Mouse (Mus musculus) heart, adult 2 months (tissue): ENCODE measurements at regions not wholly inside any gene's neighbourhood (a gene's known extent, or its start where the extent isn't known, plus 50 kb on each side); places are given as distances from the start of the nearest gene placed in this dataset.

Source experiments
- DNase-seq, 2 experiments: peaks; one replicate each; pipeline ENCODE4 v3.0.0; 2021
- H3K27ac ChIP-seq: fragments of 200-600 bp; 2 replicates; pipeline ENCODE4 v1.8.1; 2022
- H3K27me3 ChIP-seq: fragments of 200-500 bp; 2 replicates; pipeline ENCODE4 v1.6.1; 2012; ENCODE audit warnings: mild to moderate bottlenecking, low read length, inconsistent platforms, mixed read lengths; ENCODE audit not compliant: control insufficient read depth, insufficient read depth
- H3K36me3 ChIP-seq: fragments of 200-500 bp; 2 replicates; pipeline ENCODE4 v1.6.1; 2012; ENCODE audit warnings: low read length, inconsistent platforms; ENCODE audit not compliant: control insufficient read depth, insufficient read depth
- H3K4me1 ChIP-seq: fragments of 200-500 bp; 2 replicates; pipeline ENCODE4 v1.6.1; 2011; ENCODE audit warnings: low read length; ENCODE audit not compliant: control insufficient read depth, insufficient read depth
- H3K4me3 ChIP-seq: fragments of 200-600 bp; 2 replicates; pipeline ENCODE4 v1.8.1; 2022
- H3K79me2 ChIP-seq: fragments of 200-500 bp; replicated peaks from 2 replicates; pipeline ENCODE4 v1.6.1; 2012; ENCODE audit warnings: mild to moderate bottlenecking, inconsistent platforms, low read length, moderate library complexity, mixed read lengths; ENCODE audit not compliant: control insufficient read depth, insufficient read depth
- H3K9ac ChIP-seq: fragments of 200-500 bp; 2 replicates; pipeline ENCODE4 v1.6.1; 2012; ENCODE audit warnings: low read depth, mild to moderate bottlenecking, control low read depth, inconsistent platforms, low read length, mixed read lengths
- CTCF ChIP-seq: fragments of 200-600 bp; IDR thresholded peaks from 2 replicates; pipeline ENCODE4 v1.8.1; 2022; ENCODE audit warnings: antibody characterized with exemption, mild to moderate bottlenecking, moderate library complexity
- EP300 ChIP-seq: fragments of 200-500 bp; IDR thresholded peaks from 2 replicates; pipeline ENCODE4 v1.6.1; 2011; ENCODE audit warnings: low read depth, low read length, control low read depth; ENCODE audit not compliant: insufficient read depth
- POLR2A ChIP-seq: fragments of 200-500 bp; IDR thresholded peaks from 2 replicates; pipeline ENCODE4 v1.6.1; 2011; ENCODE audit warnings: mild to moderate bottlenecking, low read depth, low read length, control low read depth; ENCODE audit not compliant: insufficient read depth
- WGBS: fragments of 180-500 bp; shearing (Covaris S2); methylation state at CpG from one replicate; pipeline ENCODE4 v1.1.7; 2018; 5-methylcytosine and 5-hydroxymethylcytosine counted together
- intact Hi-C: fragments of 180-260 bp; cut with DNase I; formaldehyde crosslinking; loops from one replicate; pipeline ENCODE4 v1.15.1; 2025

GRCm38 (mm10) chr12:107856421-107857043 lies 146.9 kb downstream of the Bcl11b start:
- no peak overlapping the region for H3K9ac ChIP-seq
- no peaks in the 10 kb centered on the region for H3K79me2 ChIP-seq
- 76% methylated on average over 6 of the region's 6 CpGs for WGBS
- H3K27me3 ChIP-seq: no peaks in the 10 kb centered on the region
- H3K36me3 ChIP-seq: no peaks in the 10 kb centered on the region
- H3K4me1 ChIP-seq: no peaks in the 10 kb centered on the region
- H3K27ac ChIP-seq: no peak overlapping the region
- no peak overlapping the region for H3K4me3 ChIP-seq
- no peak for TF ChIP-seq POLR2A
- no peak for TF ChIP-seq EP300
- TF ChIP-seq CTCF: no peak
- DNase-seq: no peak
- intact Hi-C loops: no loop called here

GRCm38 (mm10) chr12:107858536-107859280 lies 144.7 kb downstream of the Bcl11b start:
- H3K27me3 ChIP-seq: no peaks in the 10 kb centered on the region
- 71% methylated on average over 10 of the region's 10 CpGs for WGBS
- intact Hi-C loops: no loop called here

GRCm38 (mm10) chr12:107859750-107860149 lies 143.7 kb downstream of the Bcl11b start:
- TF ChIP-seq POLR2A (no peak), CTCF (no peak), EP300 (no peak)
- no peak for DNase-seq
- no peak overlapping the region for H3K9ac ChIP-seq
- H3K36me3 ChIP-seq: no peaks in the 10 kb centered on the region
- no peaks in the 10 kb centered on the region for H3K27me3 ChIP-seq
- no peaks in the 10 kb centered on the region for H3K4me1 ChIP-seq
- no peaks in the 10 kb centered on the region for H3K79me2 ChIP-seq
- intact Hi-C loops: no loop called here
- 32% methylated on average over 8 of the region's 8 CpGs for WGBS
- H3K27ac ChIP-seq: no peak overlapping the region
- no peak overlapping the region for H3K4me3 ChIP-seq

More at GRCm38 (mm10) chr12:107858536-107859280, 144.7 kb downstream of the Bcl11b start:
- TF ChIP-seq POLR2A (no peak), CTCF (no peak), EP300 (no peak)
- Histone ChIP-seq H3K36me3 (no peaks in the 10 kb centered on the region), H3K27ac (no peak overlapping the region), H3K9ac (no peak overlapping the region), H3K79me2 (no peaks in the 10 kb centered on the region), H3K4me1 (no peaks in the 10 kb centered on the region), H3K4me3 (no peak overlapping the region)
- DNase-seq: no peak

GRCm38 (mm10) chr12:107860358-107860757 lies 143.0 kb downstream of the Bcl11b start:
- H3K4me3 ChIP-seq: no peak overlapping the region
- no peaks in the 10 kb centered on the region for H3K4me1 ChIP-seq
- intact Hi-C loops: no loop called here
- H3K36me3 ChIP-seq: no peaks in the 10 kb centered on the region
- WGBS: 73% methylated on average over 6 of the region's 6 CpGs
- H3K79me2 ChIP-seq: no peaks in the 10 kb centered on the region
- no peak for TF ChIP-seq EP300
- no peak overlapping the region for H3K9ac ChIP-seq
- H3K27ac ChIP-seq: no peak overlapping the region
- no peaks in the 10 kb centered on the region for H3K27me3 ChIP-seq
- no peak for DNase-seq
